Mouse (Mus musculus) MEL (cell line): ENCODE data around the gene Adamts18. TPM values are rescaled to one million over a fixed set of nuclear protein-coding genes. Genes with fewer than 3 reads are reported as not detected.

ENCODE experiments used
- DNase-seq: peaks from one replicate; pipeline ENCODE4 v3.0.0; 2011; ENCODE audit warnings: low read depth, low spot score
- H3K27ac ChIP-seq: 2 replicates; pipeline ENCODE4 v1.5.1; 2012; ENCODE audit warnings: low read depth, mild to moderate bottlenecking, control low read depth, low read length, moderate library complexity; ENCODE audit not compliant: control insufficient read depth
- H3K27me3 ChIP-seq, 2 experiments: fragments of 150-350 bp in 1 of 2; sonication (generic) in 1 of 2; 2 replicates each; pipeline ENCODE4 v1.6.1; 2012; ENCODE audit warnings: low read length in 2 of 2, mild to moderate bottlenecking in 2 of 2, improper control_type of control experiment in 1 of 2, moderate library complexity in 1 of 2; ENCODE audit not compliant: insufficient read depth in 2 of 2, control insufficient read depth in 1 of 2
- H3K36me3 ChIP-seq, 2 experiments: 2 replicates each; pipeline ENCODE4 v1.6.1; 2012 to 2014; ENCODE audit warnings: low read length in 2 of 2, improper control_type of control experiment in 1 of 2, inconsistent platforms in 1 of 2, mild to moderate bottlenecking in 1 of 2; ENCODE audit not compliant: insufficient read depth in 2 of 2, control insufficient read depth in 1 of 2
- H3K4me1 ChIP-seq, 2 experiments: fragments of 150-350 bp in 1 of 2; sonication (generic) in 1 of 2; 2 replicates each; pipeline ENCODE4 v1.6.1; 2012; ENCODE audit warnings: low read length in 2 of 2, improper control_type of control experiment in 1 of 2, mild to moderate bottlenecking in 1 of 2; ENCODE audit not compliant: insufficient read depth in 2 of 2, control insufficient read depth in 1 of 2
- H3K4me3 ChIP-seq, 2 experiments: fragments of 150-350 bp in 1 of 2; sonication (generic) in 1 of 2; 2 replicates each; pipeline ENCODE4 v1.5.1; 2012; ENCODE audit warnings: low read depth in 2 of 2, low read length in 2 of 2, mild to moderate bottlenecking in 2 of 2, moderate library complexity in 2 of 2, control low read depth in 1 of 2, improper control_type of control experiment in 1 of 2; ENCODE audit not compliant: control insufficient read depth in 1 of 2, insufficient read depth in 1 of 2
- H3K79me2 ChIP-seq: 2 replicates; pipeline ENCODE4 v1.6.1; 2012; ENCODE audit warnings: mild to moderate bottlenecking, low read length, moderate library complexity; ENCODE audit not compliant: control insufficient read depth, poor library complexity, insufficient read depth
- H3K9ac ChIP-seq: 2 replicates; pipeline ENCODE4 v1.6.1; 2012; ENCODE audit warnings: low read depth, mild to moderate bottlenecking, control low read depth, low read length, moderate library complexity; ENCODE audit not compliant: control insufficient read depth, poor library complexity, severe bottlenecking
- H3K9me3 ChIP-seq: fragments of 150-350 bp; sonication (generic); replicated peaks from 2 replicates; pipeline ENCODE4 v1.6.1; 2012; ENCODE audit warnings: mild to moderate bottlenecking, low read length, improper control_type of control experiment, moderate library complexity; ENCODE audit not compliant: insufficient read depth
- CHD1 ChIP-seq: IDR thresholded peaks from 2 replicates; pipeline ENCODE4 v1.6.1; 2012; ENCODE audit warnings: low read depth, mild to moderate bottlenecking, inconsistent platforms, low read length, improper control_type of control experiment
- CHD2 ChIP-seq: IDR thresholded peaks from 2 replicates; pipeline ENCODE4 v1.6.1; 2011; ENCODE audit warnings: low read length, improper control_type of control experiment
- CTCF ChIP-seq, 3 experiments: IDR thresholded peaks in 2 of 3; conservative IDR thresholded peaks in 1 of 3; 2 replicates each; pipeline ENCODE4 v1.5.1; 2011 to 2012; ENCODE audit warnings: low read length in 3 of 3, low read depth in 2 of 3, mild to moderate bottlenecking in 2 of 3, improper control_type of control experiment in 1 of 3, inconsistent platforms in 1 of 3, mixed read lengths in 1 of 3, moderate library complexity in 1 of 3; ENCODE audit not compliant: control insufficient read depth in 1 of 3, insufficient read depth in 1 of 3, poor library complexity in 1 of 3, severe bottlenecking in 1 of 3
- EP300 ChIP-seq, 2 experiments: IDR thresholded peaks; 2 replicates each; pipeline ENCODE4 v1.6.1; 2011; ENCODE audit warnings: improper control_type of control experiment in 2 of 2, low read length in 2 of 2, low read depth in 1 of 2, mild to moderate bottlenecking in 1 of 2
- ETS1 ChIP-seq: IDR thresholded peaks from 2 replicates; pipeline ENCODE4 v1.6.1; 2012; ENCODE audit warnings: low read depth, mild to moderate bottlenecking, inconsistent platforms, low read length, improper control_type of control experiment, moderate library complexity
- GABPA ChIP-seq: IDR thresholded peaks from 2 replicates; pipeline ENCODE4 v1.6.1; 2012; ENCODE audit warnings: low read depth, mild to moderate bottlenecking, inconsistent platforms, low read length, improper control_type of control experiment, moderate library complexity
- MAFK ChIP-seq: IDR thresholded peaks from 2 replicates; pipeline ENCODE4 v1.6.1; 2011; ENCODE audit warnings: low read depth, mild to moderate bottlenecking, low read length, improper control_type of control experiment, borderline replicate concordance
- MAX ChIP-seq: IDR thresholded peaks from 2 replicates; pipeline ENCODE4 v1.6.1; 2011; ENCODE audit warnings: low read length, improper control_type of control experiment
- NELFE ChIP-seq: IDR thresholded peaks from 2 replicates; pipeline ENCODE4 v1.6.1; 2011; ENCODE audit warnings: low read depth, low read length, improper control_type of control experiment
- POLR2A ChIP-seq, 2 experiments: IDR thresholded peaks; 2 replicates each; pipeline ENCODE4 v1.6.1; 2011 to 2012; ENCODE audit warnings: low read length in 2 of 2, mild to moderate bottlenecking in 2 of 2, control low read depth in 1 of 2, improper control_type of control experiment in 1 of 2, low read depth in 1 of 2, moderate library complexity in 1 of 2; ENCODE audit not compliant: control insufficient read depth in 1 of 2, insufficient read depth in 1 of 2, poor library complexity in 1 of 2
- POLR2AphosphoS2 ChIP-seq: IDR thresholded peaks from 2 replicates; pipeline ENCODE4 v1.6.1; 2011; ENCODE audit warnings: low read length, improper control_type of control experiment
- RCOR1 ChIP-seq: IDR thresholded peaks from 2 replicates; pipeline ENCODE4 v1.6.1; 2012; ENCODE audit warnings: low read depth, mild to moderate bottlenecking, inconsistent platforms, low read length, improper control_type of control experiment
- SIN3A ChIP-seq: IDR thresholded peaks from 2 replicates; pipeline ENCODE4 v1.6.1; 2012; ENCODE audit warnings: low read length, improper control_type of control experiment, inconsistent platforms
- SMC3 ChIP-seq: IDR thresholded peaks from 2 replicates; pipeline ENCODE4 v1.6.1; 2011; ENCODE audit warnings: low read depth, low read length, improper control_type of control experiment
- TBP ChIP-seq: IDR thresholded peaks from 2 replicates; pipeline ENCODE4 v1.8.0; 2011; ENCODE audit warnings: low read depth, low read length, improper control_type of control experiment
- UBTF ChIP-seq: IDR thresholded peaks from 2 replicates; pipeline ENCODE4 v1.6.1; 2012; ENCODE audit warnings: low read depth, mild to moderate bottlenecking, inconsistent platforms, low read length, improper control_type of control experiment, moderate library complexity, borderline replicate concordance; ENCODE audit not compliant: insufficient read depth
- USF1 ChIP-seq: IDR thresholded peaks from 2 replicates; pipeline ENCODE4 v1.6.1; 2014; ENCODE audit warnings: low read depth, mild to moderate bottlenecking, inconsistent platforms, low read length, improper control_type of control experiment, moderate library complexity
- ZC3H11A ChIP-seq: IDR thresholded peaks from 2 replicates; pipeline ENCODE4 v1.6.1; 2012; ENCODE audit warnings: low read depth, mild to moderate bottlenecking, inconsistent platforms, low read length, improper control_type of control experiment
- ZMIZ1 ChIP-seq: IDR thresholded peaks from 2 replicates; pipeline ENCODE4 v1.6.1; 2012; ENCODE audit warnings: low read depth, mild to moderate bottlenecking, inconsistent platforms, low read length, improper control_type of control experiment, moderate library complexity
- ZNF384 ChIP-seq: IDR thresholded peaks from 2 replicates; pipeline ENCODE4 v1.6.1; 2012; ENCODE audit warnings: low read depth, mild to moderate bottlenecking, inconsistent platforms, low read length, improper control_type of control experiment
- polyA plus RNA-seq, 2 experiments: library from polyadenylated mRNA; stranded (reverse) in 1 of 2; unstranded in 1 of 2; fragments of >175 nt in 1 of 2; fragments of >200 nt in 1 of 2; gene quantifications; 2 replicates each; pipeline versions ENCODE4 v1.2.1 to v1.2.4; 2012; ENCODE audit warnings: low replicate concordance in 2 of 2, low read depth in 1 of 2; ENCODE audit not compliant: insufficient read length in 2 of 2, insufficient read depth in 1 of 2, missing spikeins in 1 of 2
- total RNA-seq: library from RNA; depleted of rRNA; stranded (reverse); fragments of 300-350 nt; gene quantifications from 2 replicates; pipeline ENCODE4 v1.2.3, GENCODE M21; 2012

Adamts18 gene
- total and polyA plus RNA-seq, 3 experiments, result not detected

DNA sequence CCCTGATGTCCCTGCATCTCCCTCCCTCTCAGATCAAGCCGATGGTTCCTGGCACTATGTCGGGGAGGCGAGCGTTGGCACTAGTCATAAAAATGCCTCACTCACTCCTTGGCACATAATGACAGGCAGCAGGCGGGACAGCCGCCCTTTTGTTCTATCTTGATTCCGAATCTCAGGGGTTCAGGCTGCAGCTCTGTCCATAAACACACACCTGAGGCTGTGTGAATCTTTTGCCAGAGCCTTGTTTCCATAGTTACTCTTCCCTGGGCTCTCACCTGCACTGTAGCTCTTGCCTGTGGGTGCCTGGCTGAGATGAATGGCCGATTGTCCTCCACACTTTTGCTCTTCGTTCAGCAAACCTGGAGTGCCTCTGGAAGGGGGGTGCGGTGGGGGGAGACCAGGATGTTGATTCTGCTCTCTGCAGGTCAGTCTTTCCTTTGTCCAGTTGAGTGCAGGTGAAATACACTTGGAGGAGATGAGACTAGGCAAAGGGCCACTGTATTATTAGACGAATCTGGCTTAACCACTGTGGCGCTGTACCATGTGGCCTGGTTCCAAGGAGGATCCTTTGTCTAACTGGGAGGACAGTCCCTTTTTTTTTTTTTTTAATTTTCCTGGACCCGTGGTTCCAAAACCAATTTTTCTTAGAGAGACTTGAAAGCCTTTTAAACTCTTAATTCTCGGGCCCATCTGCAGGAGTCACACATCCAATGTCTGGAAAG lies 156.8 kb downstream of the Adamts18 start:
- Histone ChIP-seq H3K79me2 (no peaks in the 10 kb centered on the region), H3K4me3 (no peak overlapping the region), H3K27me3 (no peaks in the 10 kb centered on the region; a peak in 1 of 4 replicates), H3K4me1 (no peaks in the 10 kb centered on the region), H3K36me3 (no peaks in the 10 kb centered on the region), H3K27ac (no peak overlapping the region), H3K9me3 (no peaks in the 10 kb centered on the region), H3K9ac (no peak overlapping the region)
- no peak for TF ChIP-seq MAFK
- TF ChIP-seq EP300 (IDR thresholded peaks at IDR 0.05; ENCODE audit: low read depth in 1 of 2, low read length in 2 of 2), result no peak
- TF ChIP-seq UBTF, result no peak
- DNase-seq, result no peak

GRCm38 (mm10) chr8:113688543-113688915 lies 160.0 kb downstream of the Adamts18 start:
- no peaks in the 10 kb centered on the region for H3K36me3 ChIP-seq
- no peak overlapping the region for H3K4me3 ChIP-seq
- H3K9me3 ChIP-seq, result no peaks in the 10 kb centered on the region
- H3K27me3 ChIP-seq, result no peaks in the 10 kb centered on the region; a peak in 1 of 4 replicates
- no peak for DNase-seq
- H3K79me2 ChIP-seq, result no peaks in the 10 kb centered on the region
- no peak overlapping the region for H3K9ac ChIP-seq
- no peak overlapping the region for H3K27ac ChIP-seq
- TF ChIP-seq SIN3A (no peak), TBP (no peak), CHD1 (no peak), GABPA (no peak), CHD2 (no peak), NELFE (no peak), USF1 (no peak), ZC3H11A (no peak), ZMIZ1 (no peak), POLR2AphosphoS2 (no peak), ETS1 (no peak), MAX (no peak), ZNF384 (no peak), CTCF (IDR thresholded peaks at IDR 0.05 in 2 of 3, conservative IDR thresholded peaks at IDR 0.05 in 1 of 3; ENCODE audit: control insufficient read depth in 1 of 3, insufficient read depth in 1 of 3, low read depth in 2 of 3, low read length in 3 of 3, poor library complexity in 1 of 3, severe bottlenecking in 1 of 3) (no peak), RCOR1 (no peak), SMC3 (no peak), POLR2A (IDR thresholded peaks at IDR 0.05; ENCODE audit: control insufficient read depth in 1 of 2, insufficient read depth in 1 of 2, low read depth in 1 of 2, low read length in 2 of 2, poor library complexity in 1 of 2) (no peak)
- no peaks in the 10 kb centered on the region for H3K4me1 ChIP-seq
